Mouse (Mus musculus): ENCODE measurements around the gene Slc47a2. TPM values are rescaled to one million over a fixed set of nuclear protein-coding genes. Genes with fewer than 3 reads are reported as not detected.
A peak's percentile ranks its signal among the peaks of the same experiment; 100 is the strongest.

Slc47a2 gene
- polyA plus RNA-seq, 1 experiment from 2014 or later: not detected

DNA sequence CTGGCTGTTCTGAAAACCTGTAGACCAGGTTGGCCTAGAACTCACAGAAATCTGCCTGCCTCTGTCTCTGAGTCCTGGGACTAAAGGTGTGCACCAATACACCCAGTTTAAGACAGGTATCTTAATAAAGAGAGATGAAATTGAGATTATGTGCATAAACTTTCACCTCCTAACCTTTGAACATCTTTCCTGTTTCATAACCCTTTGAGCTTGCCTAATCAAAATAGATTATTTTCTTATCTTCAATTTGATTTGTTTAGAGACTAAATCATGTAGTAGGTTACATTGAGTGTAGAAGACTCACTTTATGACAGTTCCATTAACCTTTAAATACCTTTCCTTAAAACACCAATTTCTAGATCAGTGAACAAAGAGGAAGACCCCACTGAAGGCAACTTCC lies 71.0 kb downstream of the Slc47a2 start:
- no peaks in the 10 kb centered on the region for H3K4me1 ChIP-seq
- no peaks in the 10 kb centered on the region for H3K9me3 ChIP-seq
- H3K27me3 ChIP-seq (replicated peaks; ENCODE audit: low read depth, poor library complexity, severe bottlenecking): peaks cover 25% of the 10 kb centered on the region
- DNase-seq (ENCODE audit: low spot score): no peak
- no peak overlapping the region for H3K4me3 ChIP-seq
- H3K36me3 ChIP-seq (replicated peaks): no peaks in the 10 kb centered on the region
- H3K27ac ChIP-seq (replicated peaks): no peak overlapping the region

GRCm38 (mm10) chr11:61270406-61270805 lies 72.3 kb downstream of the Slc47a2 start:
- Histone ChIP-seq H3K27ac (replicated peaks) (no peak overlapping the region), H3K9me3 (no peaks in the 10 kb centered on the region), H3K27me3 (replicated peaks; ENCODE audit: low read depth, poor library complexity, severe bottlenecking) (peaks cover 25% of the 10 kb centered on the region), H3K4me3 (no peak overlapping the region), H3K4me1 (peaks cover 7% of the 10 kb centered on the region; the same call in 1 of the 2 replicates), H3K36me3 (replicated peaks) (no peaks in the 10 kb centered on the region)
- WGBS: 87% methylated on average over 5 of the region's 5 CpGs
- no peak for DNase-seq (ENCODE audit: low spot score)

DNA sequence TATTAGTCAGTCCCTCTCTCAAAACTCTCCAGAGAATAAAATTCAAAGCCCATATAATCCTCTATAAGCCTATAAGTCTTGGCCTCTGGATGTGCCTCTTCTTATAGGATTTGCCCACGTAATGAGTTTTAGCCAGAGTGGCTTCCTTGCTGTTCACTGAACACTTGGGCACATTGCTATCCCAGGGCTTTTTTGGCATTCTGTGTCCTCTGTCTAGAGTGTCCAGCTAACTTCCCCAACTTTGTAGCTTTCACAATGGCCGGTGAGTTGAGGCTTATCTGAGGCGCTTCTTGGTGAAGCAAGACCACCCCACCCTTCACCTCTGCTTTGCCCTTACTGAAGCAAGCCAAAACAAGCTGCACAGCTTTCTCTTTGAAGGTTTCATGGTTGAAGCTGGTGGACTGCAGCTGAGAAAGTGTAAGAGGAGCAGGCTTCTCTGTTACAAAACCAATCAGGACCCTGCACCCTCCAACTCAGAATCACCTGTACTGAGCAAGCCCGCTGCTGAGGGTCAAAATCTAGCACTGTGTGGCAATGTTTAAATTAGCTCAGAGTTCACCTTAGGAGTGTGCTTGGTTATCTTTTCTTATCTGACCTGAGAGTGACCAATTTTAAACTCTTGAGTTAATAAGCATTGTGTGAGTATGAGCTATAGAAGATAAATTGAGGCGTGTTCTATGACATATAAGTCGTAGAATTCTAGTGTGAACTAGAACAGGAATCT lies 73.9 kb downstream of the Slc47a2 start:
- Histone ChIP-seq H3K36me3 (replicated peaks) (peaks cover 3% of the 10 kb centered on the region; the same call in 1 of the 2 replicates), H3K4me3 (no peak overlapping the region), H3K27ac (replicated peaks) (no peak overlapping the region), H3K4me1 (peaks cover 7% of the 10 kb centered on the region; the same call in 1 of the 2 replicates), H3K9me3 (no peaks in the 10 kb centered on the region), H3K27me3 (replicated peaks; ENCODE audit: low read depth, poor library complexity, severe bottlenecking) (peaks cover 25% of the 10 kb centered on the region)
- DNase-seq (ENCODE audit: low spot score): no peak
- 94% methylated on average over 6 of the region's 6 CpGs for WGBS

DNA sequence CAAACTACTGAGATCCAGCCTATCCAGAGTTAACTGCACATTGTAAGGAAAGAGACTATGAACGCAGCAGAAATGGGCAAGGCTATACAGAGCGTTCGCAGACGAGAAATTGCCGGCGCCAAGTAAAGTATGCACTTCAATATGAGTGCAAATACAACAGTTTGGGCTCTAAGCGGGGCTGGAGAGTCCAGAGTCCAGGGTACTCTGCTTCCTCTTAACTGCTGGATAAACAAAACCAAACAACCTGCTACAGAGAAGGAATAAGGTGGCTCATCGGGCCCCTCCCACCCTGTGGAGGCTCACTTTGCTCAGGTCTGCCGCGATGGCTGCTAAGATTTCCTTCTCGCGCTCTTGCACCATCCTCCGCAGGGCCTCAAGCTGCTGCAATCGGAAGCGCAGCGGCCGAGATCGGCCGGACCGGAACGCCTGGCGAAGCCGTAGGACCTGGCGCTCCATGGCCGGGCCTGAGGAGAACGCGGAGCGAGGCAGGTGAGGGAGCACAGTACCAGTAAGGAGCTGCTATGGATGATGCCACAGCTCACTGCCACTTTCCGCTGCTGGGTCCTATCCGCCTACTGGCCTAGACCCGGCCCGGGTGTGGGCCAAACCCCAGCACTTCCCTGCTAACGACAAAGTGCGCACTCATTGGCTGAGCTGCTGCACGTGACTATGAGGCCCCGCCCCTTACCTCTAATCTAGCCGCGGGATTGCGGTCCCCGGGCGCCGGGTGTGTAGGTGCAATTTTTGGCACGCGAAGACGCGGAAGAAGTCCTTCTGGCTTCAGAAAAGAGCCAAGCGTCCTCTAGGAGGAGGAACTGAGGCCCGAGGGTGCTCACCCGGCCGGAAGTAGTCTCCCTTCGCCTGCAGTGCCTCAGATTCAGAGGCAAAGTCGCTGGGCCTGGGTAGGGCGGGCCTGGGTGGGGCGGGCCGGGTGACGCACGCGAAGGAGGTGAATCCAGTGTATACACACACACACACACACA lies 75.8 kb downstream of the Slc47a2 start, which contains the start of gene Aldh3a2:
Aldh3a2 (minus strand) TSS at position 914 of the 983 bp plus-strand sequence.
- 1% methylated on average over 58 of the region's 58 CpGs for WGBS
- H3K4me1 ChIP-seq: peaks cover 7% of the 10 kb centered on the region; the same call in 1 of the 2 replicates
- DNase-seq (ENCODE audit: low spot score): peak; percentile 95

DNA sequence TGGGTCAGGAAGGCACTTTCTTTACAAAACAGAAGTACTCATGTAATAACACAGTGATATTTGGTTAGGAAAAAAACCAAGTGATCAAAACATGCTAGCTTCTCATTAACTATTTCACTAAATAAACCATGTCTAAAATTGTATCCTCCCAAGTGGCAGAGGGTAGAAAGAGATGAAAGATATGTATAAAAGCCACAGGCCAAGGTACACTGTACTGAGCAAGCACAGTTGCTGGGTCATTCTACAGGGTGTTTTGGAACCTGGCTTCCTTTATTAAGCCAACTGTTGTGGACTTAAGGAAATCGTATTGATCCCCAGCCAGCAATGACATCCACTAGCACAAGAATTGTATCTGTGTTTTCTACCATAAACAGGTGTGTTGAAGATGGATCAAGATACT lies 78.8 kb downstream of the Slc47a2 start:
- Histone ChIP-seq H3K36me3 (replicated peaks) (peaks cover 42% of the 10 kb centered on the region), H3K27me3 (replicated peaks; ENCODE audit: low read depth, poor library complexity, severe bottlenecking) (peaks cover 10% of the 10 kb centered on the region), H3K9me3 (no peaks in the 10 kb centered on the region), H3K4me3 (no peak overlapping the region), H3K4me1 (peaks cover 7% of the 10 kb centered on the region; the same call in 1 of the 2 replicates), H3K27ac (replicated peaks) (no peak overlapping the region)
- 90% methylated on average over 1 of the region's 1 CpGs for WGBS
- no peak for DNase-seq (ENCODE audit: low spot score)

More for the DNA sequence above, 75.8 kb downstream of the Slc47a2 start, which contains the start of gene Aldh3a2:
- Histone ChIP-seq H3K27me3 (replicated peaks; ENCODE audit: low read depth, poor library complexity, severe bottlenecking) (peaks cover 25% of the 10 kb centered on the region), H3K9me3 (no peaks in the 10 kb centered on the region), H3K4me3 (peak within 1 kb of the TSS; percentile 73), H3K36me3 (replicated peaks) (peaks cover 19% of the 10 kb centered on the region), H3K27ac (replicated peaks) (peak within 1 kb of the TSS; percentile 89)

- Histone ChIP-seq H3K4me1 (peaks cover 7% of the 10 kb centered on the region; the same call in 1 of the 2 replicates), H3K9me3 (no peaks in the 10 kb centered on the region), H3K36me3 (replicated peaks) (peaks cover 56% of the 10 kb centered on the region), H3K27ac (replicated peaks) (no peak overlapping the region), H3K27me3 (replicated peaks; ENCODE audit: low read depth, poor library complexity, severe bottlenecking) (no peaks in the 10 kb centered on the region), H3K4me3 (no peak overlapping the region)
- DNase-seq (ENCODE audit: low spot score): no peak
- WGBS: 92% methylated on average over 14 of the region's 14 CpGs
Measured at GRCm38 (mm10) chr11:61262516-61262915, 80.1 kb downstream of the Slc47a2 start.

- WGBS: 93% methylated on average over 6 of the region's 6 CpGs
- Histone ChIP-seq H3K27me3 (replicated peaks; ENCODE audit: low read depth, poor library complexity, severe bottlenecking) (no peaks in the 10 kb centered on the region), H3K27ac (replicated peaks) (no peak overlapping the region), H3K4me3 (no peak overlapping the region), H3K9me3 (no peaks in the 10 kb centered on the region), H3K36me3 (replicated peaks) (peaks cover 82% of the 10 kb centered on the region), H3K4me1 (no peaks in the 10 kb centered on the region)
- no peak for DNase-seq (ENCODE audit: low spot score)
Measured at GRCm38 (mm10) chr11:61259106-61259505, 83.6 kb downstream of the Slc47a2 start.

DNA sequence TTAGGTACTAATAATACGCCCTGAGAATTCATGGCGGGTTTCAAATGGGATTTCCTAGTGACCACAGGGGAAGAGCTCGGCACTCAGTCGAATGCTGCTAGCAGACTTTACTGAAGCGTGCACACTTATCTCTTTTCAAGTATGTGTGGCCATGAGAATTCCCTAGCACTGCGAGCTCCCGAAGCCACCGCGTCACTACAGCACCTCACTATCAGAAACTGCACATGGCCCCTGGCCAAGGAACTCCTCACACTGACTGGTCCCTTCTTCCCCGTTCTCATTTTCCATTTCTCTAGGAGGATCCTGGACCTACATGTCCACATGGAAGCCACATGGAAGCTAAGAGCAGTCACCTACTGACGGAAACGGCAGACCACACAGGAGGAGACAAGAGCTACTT lies 89.9 kb downstream of the Slc47a2 start:
- WGBS: 91% methylated on average over 12 of the region's 12 CpGs
- Histone ChIP-seq H3K36me3 (replicated peaks) (peaks cover 64% of the 10 kb centered on the region), H3K4me3 (no peak overlapping the region), H3K27ac (replicated peaks) (no peak overlapping the region), H3K9me3 (no peaks in the 10 kb centered on the region), H3K4me1 (no peaks in the 10 kb centered on the region), H3K27me3 (replicated peaks; ENCODE audit: low read depth, poor library complexity, severe bottlenecking) (no peaks in the 10 kb centered on the region)
- DNase-seq (ENCODE audit: low spot score): no peak

- WGBS: 85% methylated on average over 10 of the region's 10 CpGs
- H3K27ac ChIP-seq (replicated peaks): no peak overlapping the region
- no peak for DNase-seq (ENCODE audit: low spot score)
- H3K4me1 ChIP-seq: no peaks in the 10 kb centered on the region
- H3K9me3 ChIP-seq: no peaks in the 10 kb centered on the region
- no peaks in the 10 kb centered on the region for H3K27me3 ChIP-seq (replicated peaks; ENCODE audit: low read depth, poor library complexity, severe bottlenecking)
- peaks cover 58% of the 10 kb centered on the region for H3K36me3 ChIP-seq (replicated peaks)
- no peak overlapping the region for H3K4me3 ChIP-seq
Measured at GRCm38 (mm10) chr11:61251741-61252140, 90.9 kb downstream of the Slc47a2 start.

Other genes starting within 250 kb of the Slc47a2 start
- 0.86 and 1.2 TPM in 2 replicates for gene Tnfrsf13b, start 216.1 kb downstream of the Slc47a2 start, polyA plus RNA-seq (2016; fragmentation: Nextera tagmentation; extraction: Ambion mirVana)
- 185 and 189 TPM in 2 replicates for gene Usp22, start 167.8 kb downstream of the Slc47a2 start, polyA plus RNA-seq (2016; fragmentation: Nextera tagmentation; extraction: Ambion mirVana)
- not detected in 2 replicates for gene Aldh3a1, start 135.3 kb downstream of the Slc47a2 start, polyA plus RNA-seq (2016; fragmentation: Nextera tagmentation; extraction: Ambion mirVana)
- gene Aldh3a2, start 75.4 kb downstream of the Slc47a2 start, polyA plus RNA-seq (2016; fragmentation: Nextera tagmentation; extraction: Ambion mirVana): 16.7 and 17.6 TPM in 2 replicates
- gene Slc47a1, start 35.5 kb upstream of the Slc47a2 start, polyA plus RNA-seq (2016; fragmentation: Nextera tagmentation; extraction: Ambion mirVana): 0.05 and 0.08 TPM in 2 replicates
- gene Rnf112, start 111.3 kb upstream of the Slc47a2 start, polyA plus RNA-seq (2016; fragmentation: Nextera tagmentation; extraction: Ambion mirVana): 0.49 and 1.00 TPM in 2 replicates
- gene Mfap4, start 142.6 kb upstream of the Slc47a2 start, polyA plus RNA-seq (2016; fragmentation: Nextera tagmentation; extraction: Ambion mirVana): 119 and 163 TPM in 2 replicates
- gene Mapk7, start 151.5 kb upstream of the Slc47a2 start, polyA plus RNA-seq (2016; fragmentation: Nextera tagmentation; extraction: Ambion mirVana): 97.4 and 103 TPM in 2 replicates
- gene B9d1, start 162.3 kb upstream of the Slc47a2 start, polyA plus RNA-seq (2016; fragmentation: Nextera tagmentation; extraction: Ambion mirVana): 44.4 and 49.7 TPM in 2 replicates
- gene Epn2, start 236.8 kb upstream of the Slc47a2 start, polyA plus RNA-seq (2016; fragmentation: Nextera tagmentation; extraction: Ambion mirVana): 24.7 and 25.4 TPM in 2 replicates

All from embryonic facial prominence, embryonic 10.5 days (tissue).